Mouse (Mus musculus) cerebellum, postnatal 10 days (tissue): ENCODE data around the gene Gm5580.
"Not testable (repeated sequence)": the region's sequence is repeated elsewhere in the genome, so short reads cannot be mapped to it uniquely, and the experiment has no call there.

Source experiments
- DNase-seq, 2 experiments: peaks; one replicate each; pipeline ENCODE4 v3.0.0; 2021; ENCODE audit warnings: mixed read lengths in 2 of 2

The Gm5580 gene

DNA sequence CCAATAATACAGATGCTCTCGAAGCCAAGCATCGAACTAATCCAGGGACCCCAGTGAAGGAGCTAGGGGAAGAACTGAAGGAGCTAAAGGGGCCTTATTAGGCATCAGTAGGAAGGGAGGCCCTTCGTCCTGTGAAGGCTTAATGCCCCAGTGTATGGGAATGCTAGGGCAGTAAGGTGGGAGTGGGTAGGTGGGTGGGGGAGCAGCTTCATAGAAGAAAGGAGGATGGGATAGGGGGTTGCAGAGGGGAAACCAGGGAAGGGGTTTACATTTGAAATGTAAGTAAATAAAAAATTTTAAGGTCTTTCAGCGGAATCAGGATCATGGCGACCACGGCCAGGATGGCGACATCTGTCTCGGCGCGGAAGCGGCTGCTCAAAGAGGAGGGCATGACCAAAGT lies at the start of gene Gm5580:
Gene Gm5580, plus strand, starts transcription at position 301 of the 400 bp plus-strand sequence.
- not testable (repeated sequence) for DNase-seq

DNA sequence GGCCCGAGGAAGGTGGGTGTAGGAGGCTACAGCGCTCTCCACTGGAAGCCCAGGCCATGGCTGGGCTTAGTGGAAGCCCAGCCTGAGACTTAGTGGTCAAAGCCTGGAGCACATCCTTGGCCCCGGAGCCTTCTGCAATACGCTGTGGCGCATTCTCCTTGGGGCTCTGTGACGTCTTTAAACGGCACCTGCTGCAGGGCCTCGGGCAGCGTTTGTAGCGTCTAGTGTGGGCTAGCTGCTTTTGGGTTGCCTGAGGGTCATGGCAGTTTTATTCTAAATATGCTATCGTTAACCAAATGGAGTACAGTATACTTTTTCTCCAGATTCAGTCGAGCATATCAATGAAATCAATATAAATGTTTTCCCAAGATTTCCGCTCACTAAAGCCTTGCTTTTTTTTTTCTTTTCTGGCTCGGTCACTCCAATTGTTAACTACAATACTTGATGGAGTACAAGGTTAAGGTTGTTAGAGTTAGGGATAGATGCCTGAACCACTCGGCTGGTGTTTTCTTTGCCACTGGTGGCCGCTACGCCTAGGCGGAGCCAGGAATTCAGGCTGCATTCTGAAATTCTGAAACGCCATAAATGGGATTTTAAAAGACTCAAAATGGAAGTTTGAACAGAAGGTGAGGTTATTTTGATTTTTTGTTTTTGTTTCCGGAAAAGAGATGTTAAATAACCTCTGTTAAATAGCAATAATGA lies 44.5 kb upstream of the Gm5580 start, which contains the start of gene Olfr212:
Gene Olfr212, plus strand, starts transcription at position 215 of the 702 bp plus-strand sequence.
- peak; percentile 8 to 15 for DNase-seq

DNA sequence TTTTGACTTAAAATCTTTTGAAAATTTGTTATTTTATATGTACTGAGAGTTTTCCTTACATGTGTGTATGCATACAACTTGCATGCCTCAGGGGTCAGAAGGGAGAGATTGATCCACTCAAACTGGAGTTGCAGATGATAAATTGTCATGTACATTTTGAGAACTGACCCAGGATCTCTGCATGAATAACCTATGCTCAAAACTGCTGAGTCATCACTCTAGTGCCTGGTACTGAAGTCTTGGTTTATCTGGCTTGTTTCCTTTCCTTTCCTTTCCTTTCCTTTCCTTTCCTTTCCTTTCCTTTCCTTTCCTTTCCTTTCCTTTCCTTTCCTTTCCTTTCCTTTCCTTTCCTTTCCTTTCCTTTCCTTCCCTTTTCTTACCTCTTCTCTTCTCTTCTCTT lies 36.1 kb upstream of the Gm5580 start:
- DNase-seq: no peak

DNA sequence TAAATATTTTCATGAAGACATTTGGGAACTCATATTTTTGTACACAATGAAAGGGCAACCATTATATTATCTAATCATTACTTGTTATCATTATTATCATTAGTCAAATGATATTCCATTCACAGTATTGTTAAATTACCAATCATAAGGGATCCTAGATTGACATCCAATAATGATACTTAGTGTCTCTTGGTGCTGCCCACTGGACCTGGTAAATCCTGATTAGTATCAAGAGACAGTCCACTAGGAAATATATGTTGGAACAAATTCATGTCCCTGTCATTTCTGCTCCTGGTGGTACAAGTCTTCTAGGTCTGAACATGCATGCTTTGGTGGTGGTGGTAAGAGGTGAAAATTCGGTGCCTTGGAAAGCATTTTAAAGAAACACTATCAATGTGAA lies 12.8 kb upstream of the Gm5580 start, which contains the start of gene Olfr213:
Gene Olfr213, plus strand, starts transcription at position 301 of the 400 bp plus-strand sequence.
- DNase-seq: no peak

DNA sequence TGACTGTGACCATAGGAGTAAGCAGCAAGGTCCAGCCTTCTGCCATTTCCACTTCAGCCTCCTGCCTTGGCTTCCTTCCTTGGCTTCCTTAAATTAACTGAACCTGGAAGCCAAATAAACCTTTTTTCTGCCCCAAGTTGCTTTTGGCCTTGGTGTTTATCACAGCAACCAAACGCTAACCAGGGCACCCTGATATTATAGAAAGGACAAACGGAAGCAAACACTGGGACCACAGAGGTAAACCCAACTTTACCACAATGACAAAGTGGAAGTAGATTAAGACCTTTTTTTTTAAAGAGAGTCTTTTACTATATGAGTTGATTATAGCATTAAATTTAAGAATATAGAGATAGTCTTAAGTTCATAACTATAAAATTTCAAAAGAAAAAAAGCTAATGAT lies 8.4 kb upstream of the Gm5580 start:
- no peak for DNase-seq

DNA sequence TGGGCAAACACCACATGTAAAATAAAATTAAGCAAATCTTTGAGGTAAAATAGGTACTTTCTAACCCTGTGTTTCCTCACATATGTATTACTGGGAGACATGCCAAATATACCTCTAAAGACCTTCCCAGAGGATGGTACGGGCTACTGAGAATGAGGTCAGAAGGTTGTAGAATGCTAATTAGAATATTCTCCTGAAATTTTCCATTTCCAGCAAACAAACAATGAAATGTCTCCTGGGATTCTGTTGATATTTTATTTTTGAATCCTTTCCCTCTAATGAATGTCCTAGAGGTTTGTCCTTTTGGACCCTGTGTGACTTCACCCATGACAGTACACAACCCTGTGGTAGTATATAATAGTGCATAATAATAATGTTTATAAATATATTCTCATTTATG lies 3.0 kb downstream of the Gm5580 start, which contains the start of gene Olfr214:
Gene Olfr214, plus strand, starts transcription at position 301 of the 400 bp plus-strand sequence.
- no peak for DNase-seq

DNA sequence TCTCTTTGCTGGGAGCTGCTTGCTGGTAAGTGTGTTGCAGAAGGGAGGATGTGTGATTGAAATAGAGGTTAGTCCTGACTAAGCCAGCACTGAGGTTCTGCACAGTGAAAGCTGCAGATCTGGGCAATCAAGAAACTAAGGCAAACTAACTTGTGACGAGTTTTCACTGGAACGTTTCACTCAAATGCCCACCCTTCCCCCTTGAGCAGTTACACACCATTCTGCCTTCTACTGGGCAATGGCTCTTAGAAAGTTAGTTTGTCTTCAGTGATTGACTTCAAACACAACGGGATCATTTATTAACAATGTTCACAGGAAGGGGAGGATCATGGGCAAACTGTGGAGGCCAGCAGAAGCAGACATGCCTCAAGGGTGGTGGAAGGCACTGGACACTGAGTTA lies 4.0 kb downstream of the Gm5580 start:
- DNase-seq: no peak

DNA sequence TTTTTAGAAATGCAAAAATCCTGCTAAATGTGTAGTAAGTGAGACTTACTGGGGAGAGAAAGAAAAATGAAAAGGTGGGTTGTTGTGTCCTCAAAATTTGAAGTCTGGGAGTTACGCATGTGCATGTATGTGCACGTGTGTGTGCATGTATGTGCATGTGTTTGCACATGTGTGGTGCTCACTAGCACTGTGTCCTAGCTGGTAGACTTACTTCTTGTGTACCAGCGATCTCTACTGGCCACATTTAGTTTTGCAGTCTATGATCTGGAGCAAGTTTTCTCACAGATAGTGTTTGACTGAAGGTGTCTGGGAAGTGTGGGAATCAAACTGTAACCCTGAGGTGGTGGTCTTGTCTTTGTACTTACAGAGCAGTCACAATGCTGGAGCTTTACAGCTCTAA lies 18.9 kb downstream of the Gm5580 start:
- DNase-seq: peak; percentile 64 to 72

DNA sequence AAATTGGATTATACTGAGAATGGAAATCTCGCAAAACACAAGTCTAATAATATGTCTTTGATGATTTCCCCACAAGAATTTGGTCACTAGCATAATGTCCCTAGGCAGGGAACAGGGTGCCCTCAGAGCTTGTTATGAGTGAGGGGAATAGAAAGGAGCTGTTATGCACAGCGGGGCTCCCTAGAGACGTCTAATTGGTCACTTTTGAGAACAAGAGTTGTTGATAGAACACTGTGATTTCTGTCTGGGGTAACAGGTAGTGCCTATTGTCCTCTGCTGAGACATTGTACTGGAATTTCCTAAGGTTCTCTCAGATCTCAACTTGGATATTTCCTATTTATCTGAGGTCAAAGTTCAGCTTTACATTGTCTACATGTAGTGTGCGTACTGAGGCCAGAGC lies 33.2 kb downstream of the Gm5580 start, which contains the start of gene Olfr215:
Gene Olfr215, minus strand, starts transcription at position 101 of the 400 bp plus-strand sequence.
- DNase-seq: no peak

DNA sequence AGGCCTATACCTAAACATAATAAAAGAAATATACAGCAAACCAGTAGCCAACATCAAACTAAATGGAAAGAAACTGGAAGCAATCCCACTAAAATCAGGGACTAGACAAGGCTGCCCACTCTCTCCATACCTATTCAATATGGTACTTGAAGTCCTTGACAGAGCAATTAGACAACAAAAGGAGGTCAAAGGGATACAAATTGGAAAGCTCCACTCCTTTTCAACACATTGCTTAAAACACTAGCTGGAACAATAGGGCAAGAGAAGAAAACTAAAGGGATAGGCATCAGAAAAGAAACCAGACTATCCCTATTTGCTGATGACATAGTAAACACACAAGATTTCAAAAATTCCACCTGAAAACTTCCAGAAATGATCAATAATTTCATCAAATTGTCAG lies 50.0 kb downstream of the Gm5580 start:
- DNase-seq: not testable (repeated sequence)
